Mouse (Mus musculus): ENCODE measurements at regions not wholly inside any gene's neighbourhood (a gene's known extent, or its start where the extent isn't known, plus 50 kb on each side); places are given as distances from the start of the nearest gene placed in this dataset.

DNA sequence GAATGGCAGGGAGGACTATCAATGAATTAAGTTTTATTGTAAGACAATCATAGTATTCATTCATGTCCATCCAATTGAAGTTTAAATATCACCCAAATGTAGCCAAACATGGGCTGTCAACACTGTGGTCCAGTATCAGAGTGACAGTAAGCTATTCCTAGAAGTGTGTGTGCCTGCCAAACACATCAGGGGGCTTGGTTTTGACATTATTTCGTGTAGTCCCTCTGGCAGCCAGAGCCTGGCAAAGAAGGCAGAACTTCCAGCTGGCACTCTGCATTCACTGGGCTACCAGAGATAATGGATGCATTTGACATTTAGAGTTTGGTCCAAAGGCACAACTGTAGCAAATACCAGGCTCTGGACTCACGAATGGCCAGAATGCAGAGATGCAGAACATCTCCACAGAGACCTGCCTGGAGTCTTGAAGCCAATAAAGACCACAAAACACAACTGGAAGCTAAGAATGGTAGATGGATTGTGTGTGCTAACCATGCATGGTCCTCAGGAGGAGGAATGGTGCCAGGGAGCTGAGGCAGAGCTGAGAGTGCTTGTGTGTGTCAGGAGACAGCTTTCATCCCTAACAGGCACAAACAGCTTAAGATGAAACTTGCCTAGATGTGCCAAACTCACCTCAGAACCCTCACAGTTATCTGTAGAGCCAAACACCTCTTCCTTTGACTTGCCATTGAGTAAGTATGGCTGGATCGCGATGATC, 210.9 kb downstream of the Lrig3 start:
- no peak for DNase-seq (ENCODE audit: low spot score)

DNA sequence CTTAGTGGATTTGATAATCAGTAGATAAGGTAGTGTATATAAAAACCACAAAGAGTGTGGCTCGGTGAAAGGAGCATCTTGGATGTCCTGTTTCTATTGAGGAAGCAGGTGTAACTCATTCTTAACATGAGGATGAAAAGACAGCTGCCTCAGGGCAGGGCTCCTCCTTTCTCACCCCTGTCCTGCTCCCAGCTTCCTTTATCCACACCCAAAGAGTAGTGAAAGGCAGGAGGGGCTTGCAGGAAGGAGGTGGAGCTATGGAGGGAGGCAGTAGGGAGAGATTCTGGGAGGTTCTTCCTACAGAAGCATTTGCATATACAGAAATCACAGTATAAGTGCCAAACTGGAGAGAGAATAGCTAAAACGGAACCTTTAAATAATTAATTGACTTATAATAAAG, 216.4 kb downstream of the Lrig3 start:
- no peak for DNase-seq (ENCODE audit: low spot score)

DNA sequence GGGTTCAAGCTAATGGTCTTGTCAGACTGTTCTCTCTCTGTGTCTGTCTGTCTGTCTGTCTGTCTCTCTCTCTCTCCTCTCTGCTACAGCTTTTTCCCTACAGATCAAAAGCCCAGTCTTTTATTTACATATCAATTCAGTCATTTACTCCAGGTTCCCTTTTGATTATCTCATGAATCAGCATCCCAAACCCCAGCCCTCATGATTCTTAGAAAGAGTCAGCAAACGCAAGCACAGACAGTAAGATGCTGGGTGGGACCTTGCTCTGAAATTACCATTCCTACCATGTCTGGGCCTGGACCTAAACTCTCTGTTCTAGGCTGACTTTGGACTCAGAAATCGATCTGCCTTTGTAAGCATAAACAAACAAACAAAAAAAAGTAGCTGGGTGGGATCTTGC, 218.0 kb downstream of the Lrig3 start:
- DNase-seq (ENCODE audit: low spot score): no peak

DNA sequence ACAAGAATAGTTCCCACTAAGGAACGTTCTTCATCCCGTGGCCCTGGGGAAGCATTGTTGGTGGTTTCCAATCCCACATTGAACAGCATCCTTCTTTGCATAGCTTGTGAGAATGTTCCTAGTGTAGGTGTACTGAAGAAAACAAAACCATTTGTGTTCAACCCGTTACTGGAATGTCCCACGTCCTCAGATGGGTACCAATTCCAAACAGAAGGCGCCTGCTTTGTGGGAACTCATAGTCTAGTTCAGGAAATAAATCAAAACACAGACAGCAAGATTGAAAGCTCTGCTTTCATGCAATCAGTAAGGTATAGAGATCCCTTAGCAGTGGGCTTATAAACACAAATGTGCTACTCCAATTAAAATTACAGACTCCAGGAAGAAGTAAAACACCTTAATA, 219.4 kb downstream of the Lrig3 start:
- no peak for DNase-seq (ENCODE audit: low spot score)

DNA sequence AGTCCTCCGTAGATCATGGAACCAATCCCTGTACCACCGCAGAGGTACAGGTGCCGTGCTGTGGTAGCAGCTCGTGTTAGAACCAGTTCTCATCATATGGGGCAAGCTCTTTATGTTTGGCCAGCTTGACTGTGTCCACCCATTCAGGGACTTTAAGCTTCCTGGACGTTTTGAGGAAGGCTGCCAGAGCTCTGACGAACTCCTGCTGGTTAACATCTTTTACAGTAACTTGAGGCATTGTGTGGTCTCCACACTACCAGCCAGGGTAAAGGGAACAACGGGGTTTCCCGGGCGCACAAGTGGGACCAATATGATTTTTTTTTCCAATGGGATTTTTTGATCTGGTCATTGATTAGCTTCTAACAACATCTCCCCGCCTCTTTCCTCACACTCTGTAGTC, 220.1 kb downstream of the Lrig3 start:
- DNase-seq (ENCODE audit: low spot score): no peak

DNA sequence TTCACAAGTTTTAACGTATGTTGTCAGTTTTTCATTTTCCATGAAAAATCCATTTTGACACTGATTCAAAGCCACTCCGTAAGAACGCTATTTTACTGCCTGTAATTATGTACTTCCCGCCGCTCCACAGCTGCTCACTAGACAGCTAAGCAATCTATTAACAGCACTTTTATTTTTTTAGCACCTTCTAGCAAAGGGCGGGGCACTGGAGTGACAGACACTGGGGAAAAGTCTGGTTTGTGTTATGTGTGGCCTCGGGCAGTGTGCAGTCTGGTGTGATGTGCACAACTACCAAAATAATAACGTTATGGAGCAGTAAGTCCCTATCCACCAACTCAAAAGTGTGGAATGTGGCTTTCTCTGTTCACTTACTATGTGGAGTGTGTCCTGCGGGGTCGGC, 223.0 kb downstream of the Lrig3 start:
- no peak for DNase-seq (ENCODE audit: low spot score)

Measured in retina, embryonic 14.5 days (tissue).